Mouse (Mus musculus) C2C12 (cell line): Measurements from ENCODE around the gene Akr1c6.
"Not testable (repeated sequence)": the region's sequence is repeated elsewhere in the genome, so short reads cannot be mapped to it uniquely, and the experiment has no call there.

ENCODE experiments used
- CEBPB ChIP-seq: IDR thresholded peaks from one replicate; pipeline ENCODE4 v1.6.1; 2011; ENCODE audit warnings: low read depth, mild to moderate bottlenecking, control low read depth, moderate library complexity
- CTCF ChIP-seq: IDR thresholded peaks from one replicate; pipeline ENCODE4 v1.5.1; 2011; ENCODE audit not compliant: control insufficient read depth, insufficient read depth, insufficient read length
- MAX ChIP-seq: IDR thresholded peaks from one replicate; pipeline ENCODE4 v1.6.1; 2011; ENCODE audit warnings: mild to moderate bottlenecking, control low read depth
- USF1 ChIP-seq: IDR thresholded peaks from one replicate; pipeline ENCODE4 v1.6.1; 2011; ENCODE audit warnings: low read depth, mild to moderate bottlenecking, control low read depth, moderate library complexity

GRCm38 (mm10) chr13:4400360-4400759 is 33.7 kb upstream of the Akr1c6 start:
- not testable (repeated sequence) for TF ChIP-seq CTCF, USF1, CEBPB, MAX
